Mouse (Mus musculus) lung, embryonic 16.5 days (tissue): ENCODE measurements at regions not wholly inside any gene's neighbourhood (a gene's known extent, or its start where the extent isn't known, plus 50 kb on each side); places are given as distances from the start of the nearest gene placed in this dataset.
"Not testable (repeated sequence)": the region's sequence is repeated elsewhere in the genome, so short reads cannot be mapped to it uniquely, and the experiment has no call there.

ENCODE experiments used
- ATAC-seq: fragments of 200-750 bp; cut with Nextera tagmentation; 2 replicates; pipeline ENCODE4 v1.8.0; 2017; ENCODE audit warnings: low read depth, mild to moderate bottlenecking, moderate library complexity
- H3K27ac ChIP-seq: fragments of 300-500 bp; sonication (generic); 2 replicates; pipeline ENCODE4 v1.5.1; 2014; ENCODE audit warnings: mild to moderate bottlenecking, control low read depth, low read length
- H3K27me3 ChIP-seq: fragments of 300-500 bp; sonication (generic); 2 replicates; pipeline ENCODE4 v1.6.1; 2014; ENCODE audit warnings: low read depth, low read length, mixed read lengths; ENCODE audit not compliant: control insufficient read depth, insufficient read depth
- H3K36me3 ChIP-seq: fragments of 300-500 bp; sonication (generic); 2 replicates; pipeline ENCODE4 v1.6.1; 2014; ENCODE audit warnings: low read length; ENCODE audit not compliant: control insufficient read depth, insufficient read depth
- H3K4me1 ChIP-seq: fragments of 300-500 bp; sonication (generic); replicated peaks from 2 replicates; pipeline ENCODE4 v1.6.1; 2014; ENCODE audit warnings: low read length, mixed read lengths; ENCODE audit not compliant: control insufficient read depth, insufficient read depth
- H3K4me2 ChIP-seq: fragments of 300-500 bp; sonication (generic); 2 replicates; pipeline ENCODE4 v1.6.1; 2014; ENCODE audit warnings: low read depth, low read length, control low read depth
- H3K4me3 ChIP-seq: fragments of 300-500 bp; sonication (generic); 2 replicates; pipeline ENCODE4 v1.5.1; 2014; ENCODE audit warnings: mild to moderate bottlenecking, low read length, control low read depth
- H3K9ac ChIP-seq: fragments of 300-500 bp; sonication (generic); 2 replicates; pipeline ENCODE4 v1.6.1; 2014; ENCODE audit warnings: low read length, control low read depth
- H3K9me3 ChIP-seq: fragments of 300-500 bp; sonication (generic); 2 replicates; pipeline ENCODE4 v1.6.1; 2016; ENCODE audit warnings: low read length; ENCODE audit not compliant: control insufficient read depth
- WGBS: fragments of 180-500 bp; shearing (Covaris S2); extraction: QIAGEN DNeasy Blood & Tissue Kit; methylation state at CpG from one replicate; pipeline ENCODE4 v1.1.7; 2014; 5-methylcytosine and 5-hydroxymethylcytosine counted together

DNA sequence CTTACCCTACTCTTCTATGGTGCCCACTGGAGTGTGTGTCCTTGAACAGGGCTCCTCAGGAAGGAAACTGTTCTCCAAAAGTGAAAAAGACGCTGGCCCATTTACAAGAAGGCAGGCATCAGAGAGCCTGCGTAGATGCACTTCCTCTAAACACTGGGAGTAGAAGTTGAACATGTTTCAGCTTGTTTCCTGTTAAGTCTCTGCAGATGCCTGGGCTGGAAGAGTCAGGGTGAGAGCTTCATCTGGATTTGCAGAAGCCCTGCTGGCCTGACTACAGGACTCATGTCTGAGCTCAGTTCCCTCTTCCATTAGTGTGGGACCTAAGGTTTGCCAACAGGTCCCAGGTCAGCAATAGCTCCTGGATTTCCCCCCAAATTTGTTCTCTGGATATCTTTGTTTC lies 54.7 kb upstream of the Nlrp1b start:
- H3K9me3 ChIP-seq: no peaks in the 10 kb centered on the region
- H3K9ac ChIP-seq: no peak overlapping the region
- H3K4me2 ChIP-seq: no peak overlapping the region
- 63% methylated on average over 2 of the region's 2 CpGs for WGBS
- no peaks in the 10 kb centered on the region for H3K4me1 ChIP-seq
- H3K27ac ChIP-seq: no peak overlapping the region
- no peak for ATAC-seq
- H3K27me3 ChIP-seq: no peaks in the 10 kb centered on the region
- H3K36me3 ChIP-seq: no peaks in the 10 kb centered on the region
- no peak overlapping the region for H3K4me3 ChIP-seq

DNA sequence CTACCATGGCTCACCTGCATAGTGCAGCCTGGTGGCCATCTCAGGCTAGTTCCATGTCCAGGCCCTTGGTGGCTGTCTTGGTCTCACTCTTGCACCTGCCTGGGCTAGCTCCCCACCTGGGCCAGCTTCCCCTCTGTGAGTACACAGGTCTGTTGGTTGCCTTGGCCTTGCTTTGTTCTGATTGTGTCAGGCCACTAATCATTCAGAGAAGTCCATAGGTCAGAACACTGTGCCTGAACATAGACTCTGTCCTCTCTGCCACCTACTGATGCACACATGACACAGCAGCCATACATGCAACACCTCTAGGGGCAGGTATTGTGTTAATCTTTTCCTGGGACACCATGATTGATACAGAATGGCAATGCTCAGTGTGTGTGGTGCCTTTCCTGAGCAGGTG lies 57.7 kb upstream of the Nlrp1b start:
- not testable (repeated sequence) for H3K27me3 ChIP-seq, ATAC-seq, H3K9ac ChIP-seq, H3K4me1 ChIP-seq, H3K4me3 ChIP-seq, H3K9me3 ChIP-seq, H3K4me2 ChIP-seq, H3K27ac ChIP-seq, H3K36me3 ChIP-seq

- H3K36me3 ChIP-seq: no peaks in the 10 kb centered on the region
- H3K27me3 ChIP-seq: no peaks in the 10 kb centered on the region
- no peak overlapping the region for H3K4me3 ChIP-seq
- no peaks in the 10 kb centered on the region for H3K9me3 ChIP-seq
- no peaks in the 10 kb centered on the region for H3K4me1 ChIP-seq
- no peak for ATAC-seq
- WGBS: 79% methylated on average over 1 of the region's 1 CpGs
- H3K4me2 ChIP-seq: no peak overlapping the region
- no peak overlapping the region for H3K9ac ChIP-seq
- no peak overlapping the region for H3K27ac ChIP-seq
Observed at GRCm38 (mm10) chr11:71289490-71289889, 59.0 kb upstream of the Nlrp1b start.

- Histone ChIP-seq H3K9ac (no peak overlapping the region), H3K4me3 (no peak overlapping the region), H3K4me2 (no peak overlapping the region), H3K27me3 (no peaks in the 10 kb centered on the region), H3K36me3 (no peaks in the 10 kb centered on the region), H3K27ac (no peak overlapping the region), H3K4me1 (no peaks in the 10 kb centered on the region), H3K9me3 (no peaks in the 10 kb centered on the region)
- ATAC-seq: no peak
- WGBS: 68% methylated on average over 1 of the region's 1 CpGs
Observed at GRCm38 (mm10) chr11:71299479-71299878, 68.9 kb upstream of the Nlrp1b start.

GRCm38 (mm10) chr11:71323439-71323838 lies 92.9 kb upstream of the Nlrp1b start:
- no peak overlapping the region for H3K27ac ChIP-seq
- H3K4me3 ChIP-seq: no peak overlapping the region
- H3K36me3 ChIP-seq: no peaks in the 10 kb centered on the region
- no peaks in the 10 kb centered on the region for H3K4me1 ChIP-seq
- WGBS: 19% methylated on average over 1 of the region's 1 CpGs
- no peak for ATAC-seq
- H3K9ac ChIP-seq: no peak overlapping the region
- H3K27me3 ChIP-seq: no peaks in the 10 kb centered on the region
- no peak overlapping the region for H3K4me2 ChIP-seq
- no peaks in the 10 kb centered on the region for H3K9me3 ChIP-seq

DNA sequence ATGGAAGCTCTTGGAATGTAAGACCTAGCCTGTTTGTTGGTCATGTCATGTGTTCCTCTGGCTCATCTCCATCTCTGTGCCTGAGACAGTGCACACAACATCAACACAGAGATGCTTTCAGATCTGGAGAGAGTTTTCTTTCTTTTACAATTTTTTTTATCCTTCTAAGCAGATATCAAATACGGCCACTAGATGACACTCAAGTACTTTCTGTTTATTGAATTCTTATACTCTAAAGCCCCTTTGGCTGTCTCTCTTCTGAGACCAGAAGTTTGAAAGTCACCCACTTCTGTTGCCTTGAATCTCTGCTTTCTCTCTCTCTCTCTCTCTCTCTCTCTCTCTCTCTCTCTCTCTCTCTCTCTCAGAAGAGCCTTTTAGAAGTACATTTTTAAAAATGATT lies 106.9 kb upstream of the Nlrp1b start:
- Histone ChIP-seq H3K36me3 (no peaks in the 10 kb centered on the region), H3K27me3 (no peaks in the 10 kb centered on the region), H3K4me2 (no peak overlapping the region), H3K9ac (no peak overlapping the region), H3K4me1 (no peaks in the 10 kb centered on the region), H3K9me3 (no peaks in the 10 kb centered on the region), H3K4me3 (no peak overlapping the region), H3K27ac (no peak overlapping the region)
- ATAC-seq: no peak
- WGBS: 0% methylated on average over 1 of the region's 1 CpGs

- no peak overlapping the region for H3K9ac ChIP-seq
- no peak overlapping the region for H3K4me2 ChIP-seq
- WGBS: 35% methylated on average over 3 of the region's 3 CpGs
- ATAC-seq: no peak
- H3K36me3 ChIP-seq: no peaks in the 10 kb centered on the region
- no peak overlapping the region for H3K4me3 ChIP-seq
- no peaks in the 10 kb centered on the region for H3K27me3 ChIP-seq
- H3K27ac ChIP-seq: no peak overlapping the region
- H3K9me3 ChIP-seq: no peaks in the 10 kb centered on the region
- H3K4me1 ChIP-seq: no peaks in the 10 kb centered on the region
Observed at GRCm38 (mm10) chr11:71346024-71346423, 115.5 kb upstream of the Nlrp1b start.

- Histone ChIP-seq H3K9ac (no peak overlapping the region), H3K36me3 (no peaks in the 10 kb centered on the region), H3K4me1 (no peaks in the 10 kb centered on the region), H3K27me3 (no peaks in the 10 kb centered on the region), H3K4me3 (no peak overlapping the region), H3K4me2 (no peak overlapping the region), H3K27ac (no peak overlapping the region), H3K9me3 (no peaks in the 10 kb centered on the region)
- ATAC-seq: no peak
- WGBS: 45% methylated on average over 3 of the region's 3 CpGs
Observed at GRCm38 (mm10) chr11:71357089-71357488, 126.6 kb upstream of the Nlrp1b start.

DNA sequence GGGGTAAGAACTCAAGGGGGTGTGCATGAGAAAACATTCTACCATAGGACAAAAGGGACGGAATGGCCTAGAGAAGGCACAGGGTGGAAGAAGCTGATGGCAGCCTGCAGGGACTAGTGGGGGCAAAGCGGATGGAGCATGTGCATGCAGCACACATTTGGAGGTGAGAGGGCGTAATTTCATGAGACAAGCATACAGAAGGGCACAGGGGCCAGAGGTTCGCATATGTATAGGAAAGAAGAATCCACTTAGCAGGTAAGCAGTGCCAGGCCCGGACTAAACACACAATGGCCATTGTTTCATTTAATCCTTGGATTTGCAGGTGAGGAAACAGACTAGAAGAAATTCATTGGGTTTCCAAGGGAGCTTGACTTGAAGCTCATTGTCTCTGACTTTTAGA lies 130.3 kb upstream of the Nlrp1b start:
- H3K9me3 ChIP-seq: no peaks in the 10 kb centered on the region
- WGBS: 76% methylated on average over 5 of the region's 5 CpGs
- H3K4me3 ChIP-seq: no peak overlapping the region
- no peak overlapping the region for H3K4me2 ChIP-seq
- no peaks in the 10 kb centered on the region for H3K4me1 ChIP-seq
- H3K9ac ChIP-seq: no peak overlapping the region
- ATAC-seq: no peak
- H3K27ac ChIP-seq: no peak overlapping the region
- H3K27me3 ChIP-seq: no peaks in the 10 kb centered on the region
- no peaks in the 10 kb centered on the region for H3K36me3 ChIP-seq

DNA sequence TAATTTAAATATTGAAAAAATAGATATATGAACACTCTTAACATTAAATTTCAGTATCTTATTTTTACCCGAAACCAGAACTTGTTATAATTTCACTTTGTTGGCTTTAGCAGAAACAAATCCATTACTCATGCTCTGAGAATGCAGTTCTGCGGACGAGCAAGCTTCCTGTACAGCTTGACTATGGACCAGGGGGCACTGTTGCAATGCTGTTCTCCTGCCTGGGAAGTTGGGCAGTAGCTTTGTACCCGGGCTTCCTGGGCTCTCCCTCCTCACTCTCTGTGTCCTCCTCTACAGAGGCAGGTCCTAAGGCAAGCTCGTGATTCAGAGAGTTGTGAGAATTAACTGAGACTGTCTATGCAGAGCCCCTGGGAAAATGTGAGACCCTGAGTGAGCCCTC lies 141.3 kb upstream of the Nlrp1b start:
- Histone ChIP-seq H3K4me1 (no peaks in the 10 kb centered on the region), H3K9me3 (no peaks in the 10 kb centered on the region), H3K4me3 (no peak overlapping the region), H3K27ac (no peak overlapping the region), H3K4me2 (no peak overlapping the region), H3K36me3 (no peaks in the 10 kb centered on the region), H3K27me3 (no peaks in the 10 kb centered on the region), H3K9ac (no peak overlapping the region)
- WGBS: 35% methylated on average over 5 of the region's 5 CpGs
- ATAC-seq: no peak
